Mouse (Mus musculus): Measurements from ENCODE around the gene Gm11562. TPM values are rescaled to one million over a fixed set of nuclear protein-coding genes. Genes with fewer than 3 reads are reported as not detected.
"Not testable (repeated sequence)": the region's sequence is repeated elsewhere in the genome, so short reads cannot be mapped to it uniquely, and the experiment has no call there.

The Gm11562 gene
- polyA plus RNA-seq, 1 experiment from 2014 or later, result not detected

- 79% methylated on average over 2 of the region's 2 CpGs for WGBS
- Histone ChIP-seq H3K27ac (replicated peaks) (no peak overlapping the region), H3K36me3 (no peaks in the 10 kb centered on the region), H3K9me3 (no peaks in the 10 kb centered on the region), H3K4me3 (no peak overlapping the region), H3K27me3 (no peaks in the 10 kb centered on the region), H3K4me2 (no peak overlapping the region), H3K4me1 (replicated peaks) (no peaks in the 10 kb centered on the region), H3K9ac (no peak overlapping the region)
- ATAC-seq (ENCODE audit: low read depth), result no peak
These were observed 13.1 kb upstream of the Gm11562 start for GRCm38 (mm10) chr11:99633293-99633692.

DNA sequence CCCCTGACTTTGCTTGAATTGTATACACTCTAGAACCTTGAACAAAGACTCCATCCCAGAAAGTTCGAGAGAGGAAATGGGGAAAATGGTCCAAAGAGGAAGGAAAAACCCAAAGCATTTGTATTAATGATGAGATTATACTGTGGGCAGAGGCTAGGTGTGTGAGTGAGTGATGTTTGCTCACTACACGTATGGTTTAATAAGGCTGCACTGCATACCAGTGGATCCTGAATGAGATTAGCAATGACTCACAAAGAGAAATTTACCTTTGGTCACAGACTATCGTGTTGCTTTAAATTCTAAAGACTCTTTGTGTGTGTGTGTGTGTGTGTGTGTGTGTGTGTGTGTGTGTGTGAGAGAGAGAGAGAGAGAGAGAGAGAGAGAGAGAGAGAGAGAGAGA, 10.7 kb upstream of the Gm11562 start:
- H3K27ac ChIP-seq (replicated peaks), result no peak overlapping the region

GRCm38 (mm10) chr11:99628138-99628537, 7.9 kb upstream of the Gm11562 start, which contains the start of gene Krtap4-1:
Krtap4-1 (minus strand) TSS chr11:99628238.
- Histone ChIP-seq H3K4me1 (replicated peaks) (no peaks in the 10 kb centered on the region), H3K4me3 (no peak within 1 kb of the TSS), H3K27me3 (no peaks in the 10 kb centered on the region), H3K36me3 (no peaks in the 10 kb centered on the region), H3K9me3 (no peaks in the 10 kb centered on the region), H3K9ac (no peak within 1 kb of the TSS), H3K27ac (replicated peaks) (no peak within 1 kb of the TSS), H3K4me2 (no peak within 1 kb of the TSS)
- WGBS, result 86% methylated on average over 4 of the region's 4 CpGs
- ATAC-seq (ENCODE audit: low read depth), result no peak

More for the DNA sequence above, 10.7 kb upstream of the Gm11562 start:
- Histone ChIP-seq H3K9me3 (no peaks in the 10 kb centered on the region), H3K9ac (no peak overlapping the region), H3K36me3 (no peaks in the 10 kb centered on the region), H3K4me3 (no peak overlapping the region), H3K27me3 (no peaks in the 10 kb centered on the region), H3K4me1 (replicated peaks) (no peaks in the 10 kb centered on the region), H3K4me2 (no peak overlapping the region)
- no peak for ATAC-seq (ENCODE audit: low read depth)
- 82% methylated on average over 3 of the region's 3 CpGs for WGBS

DNA sequence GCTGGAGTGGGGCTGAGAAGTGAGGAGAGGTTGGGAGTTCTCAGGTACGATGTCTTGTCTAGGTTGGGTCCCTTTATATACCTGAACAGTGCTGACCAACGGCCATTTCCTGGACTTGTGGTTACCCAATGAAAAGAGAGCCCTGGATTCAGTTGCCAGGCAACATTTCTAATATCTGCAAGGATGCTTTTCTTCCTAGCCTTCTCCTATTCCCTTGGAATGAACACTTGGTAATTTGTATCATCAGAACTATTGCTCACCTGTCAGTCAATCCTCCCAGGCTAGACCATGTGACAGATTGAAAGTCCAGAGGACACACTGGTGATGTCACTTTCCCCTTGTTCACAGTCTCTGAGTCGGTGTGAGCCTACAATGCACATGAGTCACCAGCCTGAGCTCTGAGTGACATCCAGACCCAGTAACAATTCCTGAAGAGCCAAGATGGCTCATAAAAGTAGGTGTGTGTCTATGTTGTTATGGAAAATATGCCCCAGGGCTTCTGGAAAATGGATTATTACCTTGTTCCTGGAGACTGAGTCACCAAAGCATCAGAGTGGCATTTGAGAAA, 5.4 kb downstream of the Gm11562 start, which contains the start of gene Krtap2-4:
TSS of gene Krtap2-4 (minus strand) at position 51 of the 568 bp plus-strand sequence.
- Histone ChIP-seq H3K36me3 (no peaks in the 10 kb centered on the region), H3K4me2 (no peak within 1 kb of the TSS), H3K4me3 (no peak within 1 kb of the TSS), H3K27ac (replicated peaks) (no peak within 1 kb of the TSS), H3K27me3 (no peaks in the 10 kb centered on the region), H3K4me1 (replicated peaks) (no peaks in the 10 kb centered on the region), H3K9ac (no peak within 1 kb of the TSS), H3K9me3 (no peaks in the 10 kb centered on the region)
- ATAC-seq (ENCODE audit: low read depth), result no peak
- WGBS, result 62% methylated on average over 3 of the region's 3 CpGs

DNA sequence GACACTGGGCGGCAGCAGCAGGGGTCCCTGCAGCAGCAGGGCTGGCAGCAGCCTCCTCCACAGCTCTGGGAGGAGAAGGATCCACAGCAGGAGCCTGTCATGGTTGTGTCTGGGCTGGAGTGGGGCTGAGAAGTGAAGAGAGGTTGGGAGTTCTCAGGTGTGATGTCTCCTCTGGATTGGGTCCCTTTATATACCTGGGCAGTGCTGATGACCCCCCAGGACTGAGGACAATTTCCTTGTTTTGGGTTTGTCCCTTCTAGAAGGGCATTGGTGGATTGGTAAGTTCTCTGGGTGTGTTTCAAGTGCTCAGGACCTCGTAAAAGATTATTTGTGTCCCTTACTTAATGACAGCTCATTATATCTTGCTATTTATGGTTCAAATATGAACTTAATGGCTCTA, 10.1 kb downstream of the Gm11562 start, which contains the start of gene Gm11937:
TSS of gene Gm11937 (minus strand) at position 101 of the 400 bp plus-strand sequence.
- H3K4me2 ChIP-seq; H3K27me3 ChIP-seq; H3K27ac ChIP-seq (replicated peaks); H3K9me3 ChIP-seq; H3K4me1 ChIP-seq (replicated peaks); H3K36me3 ChIP-seq; H3K9ac ChIP-seq; ATAC-seq (ENCODE audit: low read depth); H3K4me3 ChIP-seq: not testable (repeated sequence)
- 50% methylated on average over 1 of the region's 2 CpGs for WGBS

GRCm38 (mm10) chr11:99609126-99609525, 11.1 kb downstream of the Gm11562 start:
- Histone ChIP-seq H3K27ac (replicated peaks) (no peak overlapping the region), H3K4me2 (no peak overlapping the region), H3K27me3 (no peaks in the 10 kb centered on the region), H3K9ac (no peak overlapping the region), H3K9me3 (no peaks in the 10 kb centered on the region), H3K36me3 (no peaks in the 10 kb centered on the region), H3K4me1 (replicated peaks) (no peaks in the 10 kb centered on the region), H3K4me3 (no peak overlapping the region)
- ATAC-seq (ENCODE audit: low read depth), result no peak
- 64% methylated on average over 1 of the region's 1 CpGs for WGBS

DNA sequence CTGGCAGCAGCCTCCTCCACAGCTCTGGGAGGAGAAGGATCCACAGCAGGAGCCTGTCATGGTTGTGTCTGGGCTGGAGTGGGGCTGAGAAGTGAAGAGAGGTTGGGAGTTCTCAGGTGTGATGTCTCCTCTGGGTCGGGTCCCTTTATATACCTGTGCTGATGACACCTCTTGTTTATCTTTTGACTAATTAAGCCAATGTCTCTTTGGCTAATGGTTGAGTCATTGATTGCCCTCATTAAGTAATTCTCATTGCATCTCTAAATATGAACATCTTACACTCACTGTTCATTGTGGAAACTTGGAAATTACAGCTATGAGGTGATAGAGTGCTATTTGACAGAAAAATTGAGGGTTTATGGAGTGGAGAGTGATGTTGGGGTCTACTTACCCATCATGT, 17.0 kb downstream of the Gm11562 start, which contains the start of gene Gm11938:
TSS of gene Gm11938 (minus strand) at position 101 of the 400 bp plus-strand sequence.
- H3K4me2 ChIP-seq; H3K27ac ChIP-seq (replicated peaks); H3K4me1 ChIP-seq (replicated peaks); H3K36me3 ChIP-seq; ATAC-seq (ENCODE audit: low read depth); H3K27me3 ChIP-seq; H3K9me3 ChIP-seq; H3K9ac ChIP-seq; H3K4me3 ChIP-seq: not testable (repeated sequence)
- 53% methylated on average over 1 of the region's 1 CpGs for WGBS

GRCm38 (mm10) chr11:99597742-99598141, 22.5 kb downstream of the Gm11562 start, which contains the start of gene Krtap9-3:
Krtap9-3 (minus strand) TSS chr11:99598105.
- not testable (repeated sequence) for ATAC-seq (ENCODE audit: low read depth); H3K4me2 ChIP-seq; H3K4me3 ChIP-seq; H3K9ac ChIP-seq; H3K27me3 ChIP-seq; H3K4me1 ChIP-seq (replicated peaks); H3K27ac ChIP-seq (replicated peaks); H3K9me3 ChIP-seq; H3K36me3 ChIP-seq
- WGBS, result 81% methylated on average over 6 of the region's 6 CpGs

GRCm38 (mm10) chr11:99590981-99591380, 29.3 kb downstream of the Gm11562 start, which contains the start of gene Krtap1-3:
Krtap1-3 (minus strand) TSS chr11:99591339.
- no peak within 1 kb of the TSS for H3K4me3 ChIP-seq
- WGBS, result 91% methylated on average over 6 of the region's 6 CpGs
- H3K36me3 ChIP-seq, result no peaks in the 10 kb centered on the region
- H3K4me2 ChIP-seq, result no peak within 1 kb of the TSS
- H3K27ac ChIP-seq (replicated peaks), result no peak within 1 kb of the TSS
- H3K9me3 ChIP-seq, result no peaks in the 10 kb centered on the region
- no peak for ATAC-seq (ENCODE audit: low read depth)
- H3K27me3 ChIP-seq, result no peaks in the 10 kb centered on the region
- no peaks in the 10 kb centered on the region for H3K4me1 ChIP-seq (replicated peaks)
- H3K9ac ChIP-seq, result no peak within 1 kb of the TSS

GRCm38 (mm10) chr11:99585096-99585495, 35.1 kb downstream of the Gm11562 start:
- H3K4me2 ChIP-seq, result no peak overlapping the region
- no peaks in the 10 kb centered on the region for H3K9me3 ChIP-seq
- H3K4me1 ChIP-seq (replicated peaks), result no peaks in the 10 kb centered on the region
- WGBS, result 88% methylated on average over 7 of the region's 7 CpGs
- no peak overlapping the region for H3K9ac ChIP-seq
- H3K27ac ChIP-seq (replicated peaks), result no peak overlapping the region
- H3K36me3 ChIP-seq, result no peaks in the 10 kb centered on the region
- H3K4me3 ChIP-seq, result no peak overlapping the region
- no peak for ATAC-seq (ENCODE audit: low read depth)
- H3K27me3 ChIP-seq, result no peaks in the 10 kb centered on the region

- ATAC-seq (ENCODE audit: low read depth), result no peak
- H3K9me3 ChIP-seq, result no peaks in the 10 kb centered on the region
- no peak within 1 kb of the TSS for H3K4me3 ChIP-seq
- no peak within 1 kb of the TSS for H3K4me2 ChIP-seq
- no peak within 1 kb of the TSS for H3K9ac ChIP-seq
- no peaks in the 10 kb centered on the region for H3K27me3 ChIP-seq
- H3K36me3 ChIP-seq, result no peaks in the 10 kb centered on the region
- no peaks in the 10 kb centered on the region for H3K4me1 ChIP-seq (replicated peaks)
- WGBS, result 86% methylated on average over 5 of the region's 5 CpGs
- H3K27ac ChIP-seq (replicated peaks), result no peak within 1 kb of the TSS
These were observed 37.0 kb downstream of the Gm11562 start, which contains the start of gene Krtap1-4 for GRCm38 (mm10) chr11:99583245-99583704. Krtap1-4 (minus strand) TSS chr11:99583654.

- WGBS, result 86% methylated on average over 6 of the region's 6 CpGs
- H3K4me3 ChIP-seq, result no peak overlapping the region
- H3K9ac ChIP-seq, result no peak overlapping the region
- no peaks in the 10 kb centered on the region for H3K9me3 ChIP-seq
- no peaks in the 10 kb centered on the region for H3K36me3 ChIP-seq
- H3K27me3 ChIP-seq, result no peaks in the 10 kb centered on the region
- no peak overlapping the region for H3K27ac ChIP-seq (replicated peaks)
- no peaks in the 10 kb centered on the region for H3K4me1 ChIP-seq (replicated peaks)
- ATAC-seq (ENCODE audit: low read depth), result no peak
- no peak overlapping the region for H3K4me2 ChIP-seq
These were observed 38.7 kb downstream of the Gm11562 start for GRCm38 (mm10) chr11:99581564-99581963.

DNA sequence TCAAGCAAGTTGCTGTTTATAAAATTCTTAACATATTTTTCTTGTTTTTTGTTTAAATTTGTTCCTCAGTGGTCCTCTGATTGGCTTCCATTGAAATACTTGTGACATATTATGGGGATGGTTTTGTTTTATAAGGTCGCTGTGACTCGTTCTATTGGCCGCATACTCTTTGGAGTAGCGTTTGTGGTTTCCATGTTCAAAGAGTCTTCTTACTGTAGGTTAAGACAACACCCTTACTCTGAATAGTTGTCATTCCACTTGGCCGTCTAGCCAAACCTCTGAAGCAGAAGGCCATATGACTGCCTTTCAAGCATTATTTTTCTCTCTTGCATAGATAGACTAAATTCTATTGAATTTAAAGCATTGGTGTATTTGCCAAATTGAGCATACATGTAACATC, 39.2 kb downstream of the Gm11562 start:
- Histone ChIP-seq H3K27me3 (no peaks in the 10 kb centered on the region), H3K36me3 (no peaks in the 10 kb centered on the region), H3K9me3 (no peaks in the 10 kb centered on the region), H3K4me3 (no peak overlapping the region), H3K9ac (no peak overlapping the region), H3K27ac (replicated peaks) (no peak overlapping the region), H3K4me1 (replicated peaks) (no peaks in the 10 kb centered on the region), H3K4me2 (no peak overlapping the region)
- no peak for ATAC-seq (ENCODE audit: low read depth)
- 93% methylated on average over 5 of the region's 5 CpGs for WGBS

Data from neural tube, embryonic 13.5 days (tissue).